Mouse (Mus musculus): ENCODE measurements around the gene Myg1.
A peak's percentile ranks its signal among the peaks of the same experiment; 100 is the strongest.
"Not testable (repeated sequence)": the region's sequence is repeated elsewhere in the genome, so short reads cannot be mapped to it uniquely, and the experiment has no call there.

The Myg1 gene

GRCm38 (mm10) chr15:102331610-102332015 lies at the start of gene Myg1:
Gene Myg1, plus strand, starts transcription at chr15:102331709.
- ATAC-seq (ENCODE audit: low TSS enrichment) = peak; percentile 95

- ATAC-seq (ENCODE audit: low TSS enrichment) = no peak
Observed at GRCm38 (mm10) chr15:102282463-102283292, 48.8 kb upstream of the Myg1 start.

GRCm38 (mm10) chr15:102283648-102284047 lies 47.9 kb upstream of the Myg1 start:
- ATAC-seq (ENCODE audit: low TSS enrichment) = no peak

- ATAC-seq (ENCODE audit: low TSS enrichment) = no peak
Observed at GRCm38 (mm10) chr15:102287395-102287794, 44.1 kb upstream of the Myg1 start.

- ATAC-seq (ENCODE audit: low TSS enrichment) = peak; percentile 100
Observed at GRCm38 (mm10) chr15:102295633-102296367, 35.7 kb upstream of the Myg1 start, which contains the start of gene Espl1. Gene Espl1, plus strand, starts transcription at chr15:102296266.

GRCm38 (mm10) chr15:102296368-102297006 lies 35.0 kb upstream of the Myg1 start:
- ATAC-seq (ENCODE audit: low TSS enrichment) = no peak

- no peak for ATAC-seq (ENCODE audit: low TSS enrichment)
Observed at GRCm38 (mm10) chr15:102302542-102302941, 29.0 kb upstream of the Myg1 start.

- no peak for ATAC-seq (ENCODE audit: low TSS enrichment)
Observed at GRCm38 (mm10) chr15:102308717-102309116, 22.8 kb upstream of the Myg1 start.

GRCm38 (mm10) chr15:102310074-102310845 lies 21.2 kb upstream of the Myg1 start:
- ATAC-seq (ENCODE audit: low TSS enrichment) = no peak

- ATAC-seq (ENCODE audit: low TSS enrichment) = no peak
Observed at GRCm38 (mm10) chr15:102311489-102311888, 20.0 kb upstream of the Myg1 start.

GRCm38 (mm10) chr15:102315292-102315691 lies 16.2 kb upstream of the Myg1 start:
- peak; percentile 27; the same call in 1 of the 2 replicates for ATAC-seq (ENCODE audit: low TSS enrichment)

GRCm38 (mm10) chr15:102316263-102316662 lies 15.2 kb upstream of the Myg1 start:
- ATAC-seq (ENCODE audit: low TSS enrichment) = peak; percentile 64; the same call in 1 of the 2 replicates

- ATAC-seq (ENCODE audit: low TSS enrichment) = no peak
Observed at GRCm38 (mm10) chr15:102324654-102325473, 6.6 kb upstream of the Myg1 start.

GRCm38 (mm10) chr15:102326022-102326576 lies 5.4 kb upstream of the Myg1 start, which contains the start of gene Pfdn5:
Gene Pfdn5, plus strand, starts transcription at chr15:102326116.
- peak; percentile 99 for ATAC-seq (ENCODE audit: low TSS enrichment)

GRCm38 (mm10) chr15:102326892-102327291 lies 4.6 kb upstream of the Myg1 start:
- ATAC-seq (ENCODE audit: low TSS enrichment) = no peak

- ATAC-seq (ENCODE audit: low TSS enrichment) = no peak
Observed at GRCm38 (mm10) chr15:102335254-102335653, 3.7 kb downstream of the Myg1 start.

GRCm38 (mm10) chr15:102335925-102336324 lies 4.4 kb downstream of the Myg1 start:
- ATAC-seq (ENCODE audit: low TSS enrichment) = not testable (repeated sequence)

GRCm38 (mm10) chr15:102336946-102337345 lies 5.4 kb downstream of the Myg1 start:
- no peak for ATAC-seq (ENCODE audit: low TSS enrichment)

- ATAC-seq (ENCODE audit: low TSS enrichment) = no peak
Observed at GRCm38 (mm10) chr15:102339612-102340011, 8.1 kb downstream of the Myg1 start.

GRCm38 (mm10) chr15:102341580-102341979 lies 10.1 kb downstream of the Myg1 start:
- ATAC-seq (ENCODE audit: low TSS enrichment) = no peak
